Mouse (Mus musculus): ENCODE results near the gene Cd180. TPM values are rescaled to one million over a fixed set of nuclear protein-coding genes. Genes with fewer than 3 reads are reported as not detected.
"Not testable (repeated sequence)": the region's sequence is repeated elsewhere in the genome, so short reads cannot be mapped to it uniquely, and the experiment has no call there.

The Cd180 gene
- total RNA-seq, 2 experiments from 2014 or later = 1.6 to 2.2 TPM

GRCm38 (mm10) chr13:102716973-102717372 lies 23.6 kb downstream of the Cd180 start:
- TF ChIP-seq CTCF (IDR thresholded peaks at IDR 0.05) = no peak
- DNase-seq (ENCODE audit: extremely low spot score in 1 of 2, low spot score in 2 of 2) = no peak
- intact Hi-C loops (cut with DNase I) = no loop called here
- Histone ChIP-seq H3K27ac (no peak overlapping the region), H3K4me3 (no peak overlapping the region)

- H3K27ac ChIP-seq = no peak overlapping the region
- no peak for TF ChIP-seq CTCF (IDR thresholded peaks at IDR 0.05)
- no peak overlapping the region for H3K4me3 ChIP-seq
- intact Hi-C loops (cut with DNase I) = no loop called here
- DNase-seq (ENCODE audit: extremely low spot score in 1 of 2, low spot score in 2 of 2) = no peak
Measured at GRCm38 (mm10) chr13:102725416-102725815, 32.1 kb downstream of the Cd180 start.

- Histone ChIP-seq H3K4me3 (no peak overlapping the region), H3K27ac (no peak overlapping the region)
- intact Hi-C loops (cut with DNase I) = no loop called here
- TF ChIP-seq CTCF (IDR thresholded peaks at IDR 0.05) = no peak
- no peak for DNase-seq (ENCODE audit: extremely low spot score in 1 of 2, low spot score in 2 of 2)
Measured at GRCm38 (mm10) chr13:102725906-102726305, 32.5 kb downstream of the Cd180 start.

- intact Hi-C loops (cut with DNase I) = no loop called here
- no peak for TF ChIP-seq CTCF (IDR thresholded peaks at IDR 0.05)
- Histone ChIP-seq H3K27ac (no peak overlapping the region), H3K4me3 (no peak overlapping the region)
- no peak for DNase-seq (ENCODE audit: extremely low spot score in 1 of 2, low spot score in 2 of 2)
Measured at GRCm38 (mm10) chr13:102726876-102727275, 33.5 kb downstream of the Cd180 start.

- Histone ChIP-seq H3K4me3 (no peak overlapping the region), H3K27ac (no peak overlapping the region)
- DNase-seq (ENCODE audit: extremely low spot score in 1 of 2, low spot score in 2 of 2) = no peak
- intact Hi-C loops (cut with DNase I) = no loop called here
- TF ChIP-seq CTCF (IDR thresholded peaks at IDR 0.05) = no peak
Measured at GRCm38 (mm10) chr13:102728035-102728434, 34.7 kb downstream of the Cd180 start.

- intact Hi-C loops (cut with DNase I); H3K4me3 ChIP-seq; H3K27ac ChIP-seq; DNase-seq (ENCODE audit: extremely low spot score in 1 of 2, low spot score in 2 of 2): not testable (repeated sequence)
Measured at GRCm38 (mm10) chr13:102728951-102729350, 35.6 kb downstream of the Cd180 start.

GRCm38 (mm10) chr13:102733063-102733462 lies 39.7 kb downstream of the Cd180 start:
- H3K4me3 ChIP-seq = no peak overlapping the region
- TF ChIP-seq CTCF (IDR thresholded peaks at IDR 0.05) = no peak
- intact Hi-C loops (cut with DNase I) = no loop called here
- DNase-seq (ENCODE audit: extremely low spot score in 1 of 2, low spot score in 2 of 2) = no peak
- no peak overlapping the region for H3K27ac ChIP-seq

- H3K4me3 ChIP-seq = no peak overlapping the region
- intact Hi-C loops (cut with DNase I) = no loop called here
- no peak for TF ChIP-seq CTCF (IDR thresholded peaks at IDR 0.05)
Measured at GRCm38 (mm10) chr13:102737811-102738210, 44.5 kb downstream of the Cd180 start.

GRCm38 (mm10) chr13:102739720-102740535 lies 46.6 kb downstream of the Cd180 start:
- no peak overlapping the region for H3K27ac ChIP-seq

More at GRCm38 (mm10) chr13:102737811-102738210, 44.5 kb downstream of the Cd180 start:
- no peak for DNase-seq (ENCODE audit: extremely low spot score in 1 of 2, low spot score in 2 of 2)
- H3K27ac ChIP-seq = no peak overlapping the region

GRCm38 (mm10) chr13:102744481-102745269 lies 51.3 kb downstream of the Cd180 start:
- Histone ChIP-seq H3K27ac (peak overlapping the region; percentile 55), H3K4me3 (no peak overlapping the region)
- peak; percentile 91 for TF ChIP-seq CTCF (IDR thresholded peaks at IDR 0.05)
- intact Hi-C loops (cut with DNase I) = loop anchor here (1.0 to 5.0 kb wide), 4 partner anchors 66 to 832 kb away; no protein-coding TSS in a partner anchor
- DNase-seq (ENCODE audit: extremely low spot score in 1 of 2, low spot score in 2 of 2) = peak; percentile 51 to 61

More at GRCm38 (mm10) chr13:102739720-102740535, 46.6 kb downstream of the Cd180 start:
- H3K4me3 ChIP-seq = no peak overlapping the region
- no peak for DNase-seq (ENCODE audit: extremely low spot score in 1 of 2, low spot score in 2 of 2)
- intact Hi-C loops (cut with DNase I) = no loop called here
- TF ChIP-seq CTCF (IDR thresholded peaks at IDR 0.05) = no peak

- H3K4me3 ChIP-seq = no peak overlapping the region
- TF ChIP-seq CTCF (IDR thresholded peaks at IDR 0.05) = no peak
- intact Hi-C loops (cut with DNase I) = loop anchor here (1.0 to 5.0 kb wide), 4 partner anchors 67 to 833 kb away; no protein-coding TSS in a partner anchor
- DNase-seq (ENCODE audit: extremely low spot score in 1 of 2, low spot score in 2 of 2) = no peak
- H3K27ac ChIP-seq = peak overlapping the region; percentile 55
Measured at GRCm38 (mm10) chr13:102745270-102745600, 51.9 kb downstream of the Cd180 start.

Data from left cerebral cortex, adult 2 months (tissue).